Mouse (Mus musculus) bone marrow, adult 2 months (tissue): ENCODE measurements at regions not wholly inside any gene's neighbourhood (a gene's known extent, or its start where the extent isn't known, plus 50 kb on each side); places are given as distances from the start of the nearest gene placed in this dataset.

Experiments
- H3K27ac ChIP-seq: fragments of 200-500 bp; 2 replicates; pipeline ENCODE4 v1.5.1; 2012; ENCODE audit warnings: low read depth, mild to moderate bottlenecking, control low read depth, inconsistent platforms, low read length; ENCODE audit not compliant: control insufficient read depth, poor library complexity, insufficient read depth
- H3K4me1 ChIP-seq: fragments of 200-500 bp; 2 replicates; pipeline ENCODE4 v1.6.1; 2011; ENCODE audit warnings: low read length; ENCODE audit not compliant: control insufficient read depth, insufficient read depth
- H3K4me3 ChIP-seq: fragments of 200-500 bp; replicated peaks from 2 replicates; pipeline ENCODE3; 2011; ENCODE audit warnings: mild to moderate bottlenecking, low read depth, low read length, control low read depth; ENCODE audit not compliant: control insufficient read depth
- CTCF ChIP-seq: fragments of 200-500 bp; IDR thresholded peaks from 2 replicates; pipeline ENCODE4 v1.5.1; 2011; ENCODE audit warnings: low read length, control low read depth; ENCODE audit not compliant: control insufficient read depth, insufficient read depth
- POLR2A ChIP-seq: fragments of 200-500 bp; IDR thresholded peaks from 2 replicates; pipeline ENCODE4 v1.6.1; 2011; ENCODE audit warnings: low read depth, mild to moderate bottlenecking, control low read depth, low read length, borderline replicate concordance; ENCODE audit not compliant: control insufficient read depth
- WGBS: fragments of 180-500 bp; shearing (Covaris S2); methylation state at CpG from one replicate; pipeline ENCODE4 v1.1.7; 2018; 5-methylcytosine and 5-hydroxymethylcytosine counted together

GRCm38 (mm10) chr2:169469538-169469937 lies 118.0 kb downstream of the Gm11011 start:
- Histone ChIP-seq H3K4me3 (no peak overlapping the region), H3K27ac (no peak overlapping the region), H3K4me1 (no peaks in the 10 kb centered on the region)
- no peak for TF ChIP-seq CTCF
- no peak for TF ChIP-seq POLR2A
- WGBS = 87% methylated on average over 10 of the region's 10 CpGs

GRCm38 (mm10) chr2:169467621-169468020 lies 119.9 kb downstream of the Gm11011 start:
- H3K4me1 ChIP-seq = no peaks in the 10 kb centered on the region
- no peak overlapping the region for H3K27ac ChIP-seq
- TF ChIP-seq CTCF = no peak
- TF ChIP-seq POLR2A = no peak
- 74% methylated on average over 6 of the region's 6 CpGs for WGBS
- no peak overlapping the region for H3K4me3 ChIP-seq

DNA sequence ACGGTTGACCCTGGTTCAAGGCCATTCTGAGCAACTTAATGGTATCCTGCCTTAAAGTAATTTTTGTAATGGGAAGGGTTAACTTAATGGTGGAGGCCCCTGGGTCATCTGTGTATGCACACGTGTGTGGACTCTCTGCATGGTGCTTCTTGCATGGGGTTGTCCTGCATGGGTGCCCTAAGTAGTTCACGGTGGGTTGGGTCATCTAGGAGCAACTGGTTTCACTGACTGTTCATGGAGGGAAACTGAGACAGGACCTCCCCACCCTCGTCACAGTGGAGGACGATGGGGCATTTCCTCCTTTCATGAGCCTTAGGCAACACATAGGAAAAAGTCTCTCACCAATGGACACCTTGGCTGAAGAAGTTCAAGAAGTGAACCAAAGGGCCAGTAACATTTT lies 123.4 kb downstream of the Gm11011 start:
- WGBS = 76% methylated on average over 5 of the region's 5 CpGs
- Histone ChIP-seq H3K27ac (no peak overlapping the region), H3K4me1 (no peaks in the 10 kb centered on the region), H3K4me3 (no peak overlapping the region)
- no peak for TF ChIP-seq CTCF
- TF ChIP-seq POLR2A = no peak

GRCm38 (mm10) chr2:169461491-169462039 lies 126.0 kb downstream of the Gm11011 start:
- Histone ChIP-seq H3K27ac (no peak overlapping the region), H3K4me3 (no peak overlapping the region), H3K4me1 (no peaks in the 10 kb centered on the region)
- no peak for TF ChIP-seq POLR2A
- 83% methylated on average over 12 of the region's 12 CpGs for whole genome bisulfite sequencing

DNA sequence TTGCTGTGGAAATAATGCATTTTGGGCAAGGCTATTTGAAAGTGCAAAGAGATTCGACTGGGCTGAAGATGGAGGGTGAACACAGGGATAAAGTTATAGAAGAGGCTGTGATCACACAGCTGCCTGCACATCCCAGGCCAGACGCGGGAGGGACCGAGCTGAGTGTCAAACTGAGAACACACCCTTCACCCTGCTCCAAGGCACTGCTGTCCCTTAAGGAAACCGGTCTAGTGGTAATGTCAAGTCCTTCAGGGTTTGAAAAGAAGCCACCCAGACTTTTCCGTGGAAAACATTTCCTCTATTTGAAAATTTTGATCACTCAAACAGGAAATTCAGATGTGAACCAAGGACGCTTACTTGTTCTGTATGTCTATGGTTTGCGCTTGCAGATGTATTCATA lies 134.6 kb downstream of the Gm11011 start:
- Histone ChIP-seq H3K27ac (no peak overlapping the region), H3K4me3 (no peak overlapping the region), H3K4me1 (no peaks in the 10 kb centered on the region)
- no peak for TF ChIP-seq POLR2A
- 83% methylated on average over 8 of the region's 8 CpGs for WGBS

- H3K27ac ChIP-seq = no peak overlapping the region
- H3K4me1 ChIP-seq = no peaks in the 10 kb centered on the region
- WGBS = 83% methylated on average over 6 of the region's 6 CpGs
- H3K4me3 ChIP-seq = no peak overlapping the region
- TF ChIP-seq POLR2A (no peak), CTCF (no peak)
Observed at GRCm38 (mm10) chr2:169450801-169451200, 136.7 kb downstream of the Gm11011 start.

- WGBS = 76% methylated on average over 6 of the region's 6 CpGs
- TF ChIP-seq POLR2A (no peak), CTCF (no peak)
- H3K4me1 ChIP-seq = no peaks in the 10 kb centered on the region
- H3K4me3 ChIP-seq = no peak overlapping the region
- no peak overlapping the region for H3K27ac ChIP-seq
Observed at GRCm38 (mm10) chr2:169447495-169448280, 139.9 kb downstream of the Gm11011 start.

DNA sequence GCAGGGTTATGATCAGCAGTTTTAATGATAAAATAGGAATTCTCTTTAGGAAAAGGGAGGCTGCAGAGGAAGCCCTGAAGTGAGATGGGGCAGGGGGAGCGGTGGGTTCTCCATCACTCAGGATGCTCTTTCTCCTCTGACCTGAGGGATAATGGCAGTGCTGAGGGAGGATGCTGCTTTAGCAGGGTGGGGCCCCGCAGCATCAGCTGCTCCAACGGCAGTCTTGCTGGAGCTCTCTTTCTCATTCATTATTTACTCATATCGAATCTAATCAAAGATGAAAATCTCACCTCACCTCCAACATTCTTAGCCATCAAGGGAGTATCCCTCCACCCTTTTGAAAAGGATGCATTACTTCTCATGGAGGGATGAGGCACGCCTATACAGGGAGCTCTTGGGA lies 141.7 kb downstream of the Gm11011 start:
- no peaks in the 10 kb centered on the region for H3K4me1 ChIP-seq
- TF ChIP-seq CTCF (no peak), POLR2A (no peak)
- 76% methylated on average over 5 of the region's 5 CpGs for WGBS
- no peak overlapping the region for H3K4me3 ChIP-seq
- no peak overlapping the region for H3K27ac ChIP-seq
